Mouse (Mus musculus) kidney, postnatal 14 days (tissue): Measurements from ENCODE around the gene Tpbpb.
"Not testable (repeated sequence)": the region's sequence is repeated elsewhere in the genome, so short reads cannot be mapped to it uniquely, and the experiment has no call there.

Experiments used
- DNase-seq: peaks from one replicate; pipeline ENCODE4 v3.0.0; 2022; ENCODE audit warnings: mixed read lengths

Tpbpb gene

GRCm38 (mm10) chr13:60904780-60905179, at the start of gene Tpbpb:
Gene Tpbpb (minus strand): TSS chr13:60904880.
- DNase-seq: not testable (repeated sequence)

- DNase-seq: not testable (repeated sequence)
These were observed 37.2 kb upstream of the Tpbpb start, which contains the start of gene Tpbpa for GRCm38 (mm10) chr13:60941884-60942283. Gene Tpbpa (minus strand): TSS chr13:60941984.

- DNase-seq: peak; percentile 72
These were observed 31.8 kb upstream of the Tpbpb start, which contains the start of the genes Gm49391 and Ctla2a for GRCm38 (mm10) chr13:60936500-60936901. Gene Gm49391 (minus strand): TSS chr13:60936571. Gene Ctla2a (minus strand): TSS chr13:60936625.

- DNase-seq: not testable (repeated sequence)
These were observed 30.8 kb upstream of the Tpbpb start, which contains the start of gene Gm49393 for GRCm38 (mm10) chr13:60935490-60935889. Gene Gm49393 (minus strand): TSS chr13:60935590.

- peak; percentile 73 for DNase-seq
These were observed 7.4 kb downstream of the Tpbpb start, which contains the start of gene Ctla2b for GRCm38 (mm10) chr13:60897328-60897727. Gene Ctla2b (minus strand): TSS chr13:60897447.

GRCm38 (mm10) chr13:60896794-60897193, 7.9 kb downstream of the Tpbpb start, which contains the start of gene Gm49392:
Gene Gm49392 (minus strand): TSS chr13:60896894.
- not testable (repeated sequence) for DNase-seq

- no peak for DNase-seq
These were observed 9.1 kb downstream of the Tpbpb start for GRCm38 (mm10) chr13:60895406-60896160.

GRCm38 (mm10) chr13:60892301-60892700, 12.4 kb downstream of the Tpbpb start:
- no peak for DNase-seq

GRCm38 (mm10) chr13:60864281-60864680, 40.4 kb downstream of the Tpbpb start, which contains the start of gene 4930486L24Rik:
Gene 4930486L24Rik (minus strand): TSS chr13:60864475.
- DNase-seq: no peak
